Mouse (Mus musculus): ENCODE measurements around the gene Gcnt4. TPM values are rescaled to one million over a fixed set of nuclear protein-coding genes. Genes with fewer than 3 reads are reported as not detected.

Gcnt4 gene
- polyA plus RNA-seq, 1 experiment from 2014 or later, result 1.7 TPM

GRCm38 (mm10) chr13:96945748-96946147 is 21.3 kb downstream of the Gcnt4 start:
- CTCF ChIA-PET, result interaction anchor here (0.9 to 4.7 kb wide), 4 partner anchors 13 to 70 kb away, joined by 3 to 21 read pairs (median 9); no protein-coding TSS in a partner anchor
- in situ Hi-C loops (cut with MboI; ENCODE audit: low pct_unique_long_range_greater_than_20kb), result no loop called here
- TF ChIP-seq CTCF (IDR thresholded peaks at IDR 0.05), result no peak
- POLR2A ChIA-PET, result interaction anchor here (1.2 kb wide), 1 partner anchor 9 kb away, joined by 4 read pairs; no protein-coding TSS in a partner anchor
- ATAC-seq (no peak), DNase-seq (ENCODE audit: low read depth, low spot score) (no peak)
- no peaks in the 10 kb centered on the region for H3K27me3 ChIP-seq

DNA sequence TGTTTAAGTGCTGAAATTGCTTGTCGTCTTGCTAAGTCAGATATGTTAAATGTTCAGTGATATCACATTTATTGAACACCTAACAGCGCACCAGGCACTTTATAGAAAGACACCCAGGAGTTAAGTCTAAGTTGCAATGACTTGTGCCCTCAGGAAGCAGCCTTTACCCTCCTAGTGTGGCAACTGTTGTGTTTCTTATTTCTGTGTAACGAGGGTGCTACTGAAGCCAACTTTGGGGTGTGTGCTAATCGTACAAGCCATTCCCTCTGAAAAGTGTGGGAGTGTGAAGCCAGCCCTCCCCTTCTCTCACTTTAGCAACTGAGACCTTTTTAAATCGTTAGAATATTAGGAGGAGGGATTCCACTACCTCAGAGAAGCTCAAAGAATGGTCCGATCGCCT is 23.2 kb downstream of the Gcnt4 start:
- H3K27me3 ChIP-seq, result no peaks in the 10 kb centered on the region
- TF ChIP-seq CTCF (IDR thresholded peaks at IDR 0.05), result no peak
- ATAC-seq (no peak), DNase-seq (ENCODE audit: low read depth, low spot score) (no peak)
- in situ Hi-C loops (cut with MboI; ENCODE audit: low pct_unique_long_range_greater_than_20kb), result no loop called here
- CTCF ChIA-PET, result no interaction called here
- POLR2A ChIA-PET, result interaction anchor here (0.8 kb wide), 1 partner anchor 8 kb away, joined by 3 read pairs; no protein-coding TSS in a partner anchor

DNA sequence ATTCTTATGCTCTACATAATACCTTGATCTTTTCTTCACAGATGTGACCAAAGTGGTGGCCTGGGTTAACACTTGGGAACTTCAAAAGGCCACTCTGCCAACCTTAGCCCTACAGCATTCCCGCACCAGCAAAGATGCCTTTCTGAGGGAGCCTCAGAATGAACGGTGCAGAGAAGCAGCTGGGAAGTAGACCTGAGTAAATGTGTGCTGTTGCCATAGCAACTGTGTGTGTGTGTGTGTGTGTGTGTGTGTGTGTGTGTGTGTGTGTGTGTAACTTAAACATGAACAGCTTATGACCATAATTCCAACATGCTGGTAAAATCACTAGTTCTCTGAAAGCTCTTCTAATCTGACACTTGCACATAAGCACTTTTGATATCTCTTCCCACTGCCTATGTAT is 27.4 kb downstream of the Gcnt4 start:
- ChIA-PET CTCF (interaction anchor here (0.9 to 1.6 kb wide), 6 partner anchors 8 to 58 kb away, joined by 3 to 5 read pairs (median 3); no protein-coding TSS in a partner anchor), POLR2A (no interaction called here)
- ATAC-seq (no peak), DNase-seq (ENCODE audit: low read depth, low spot score) (no peak)
- no peak for TF ChIP-seq CTCF (IDR thresholded peaks at IDR 0.05)
- in situ Hi-C loops (cut with MboI; ENCODE audit: low pct_unique_long_range_greater_than_20kb), result no loop called here
- H3K27me3 ChIP-seq, result no peaks in the 10 kb centered on the region

- H3K27me3 ChIP-seq, result no peaks in the 10 kb centered on the region
- ChIA-PET POLR2A (no interaction called here), CTCF (interaction anchor here (4.5 kb wide), 1 partner anchor 12 kb away, joined by 14 read pairs; no protein-coding TSS in a partner anchor)
- ATAC-seq, result no peak
- no peak for DNase-seq (ENCODE audit: low read depth, low spot score)
- in situ Hi-C loops (cut with MboI; ENCODE audit: low pct_unique_long_range_greater_than_20kb), result no loop called here
- TF ChIP-seq CTCF (IDR thresholded peaks at IDR 0.05), result no peak
These were observed 32.0 kb downstream of the Gcnt4 start for GRCm38 (mm10) chr13:96956466-96956865.

DNA sequence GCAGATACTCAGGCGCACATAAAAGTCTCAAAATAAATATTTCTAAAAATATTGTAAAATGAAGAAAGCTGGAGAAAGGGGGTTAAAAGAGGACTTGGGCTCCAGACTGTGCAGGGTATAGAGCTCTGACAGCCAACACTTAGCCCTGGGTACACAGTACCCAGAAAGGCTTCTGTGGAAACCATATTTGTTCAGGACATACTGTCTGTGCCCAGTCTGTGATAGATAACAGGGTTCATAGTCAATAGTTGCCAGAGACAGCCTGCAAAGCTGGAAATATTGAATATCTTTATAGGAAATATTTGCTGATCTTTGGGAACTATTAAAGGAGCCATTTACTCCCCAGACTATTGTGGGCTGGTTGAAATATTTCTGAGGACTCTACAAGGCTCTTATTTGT is 35.5 kb downstream of the Gcnt4 start:
- TF ChIP-seq CTCF (IDR thresholded peaks at IDR 0.05), result no peak
- in situ Hi-C loops (cut with MboI; ENCODE audit: low pct_unique_long_range_greater_than_20kb), result no loop called here
- ChIA-PET CTCF (interaction anchor here (4.5 kb wide), 1 partner anchor 16 kb away, joined by 14 read pairs; no protein-coding TSS in a partner anchor), POLR2A (interaction anchor here (0.6 kb wide), 2 partner anchors 57 to 319 kb away, joined by 4 read pairs; no protein-coding TSS in a partner anchor)
- no peaks in the 10 kb centered on the region for H3K27me3 ChIP-seq
- DNase-seq (ENCODE audit: low read depth, low spot score) (no peak), ATAC-seq (no peak)

GRCm38 (mm10) chr13:96961366-96962157 is 37.1 kb downstream of the Gcnt4 start:
- DNase-seq (ENCODE audit: low read depth, low spot score), result no peak
- TF ChIP-seq CTCF (IDR thresholded peaks at IDR 0.05), result no peak
- H3K27me3 ChIP-seq, result no peaks in the 10 kb centered on the region
- no peak for ATAC-seq
- ChIA-PET CTCF (no interaction called here), POLR2A (no interaction called here)
- in situ Hi-C loops (cut with MboI; ENCODE audit: low pct_unique_long_range_greater_than_20kb), result no loop called here

- no peaks in the 10 kb centered on the region for H3K27me3 ChIP-seq
- no peak for TF ChIP-seq CTCF (IDR thresholded peaks at IDR 0.05)
- ATAC-seq, result no peak
- DNase-seq (ENCODE audit: low read depth, low spot score), result no peak
- CTCF ChIA-PET, result no interaction called here
- in situ Hi-C loops (cut with MboI; ENCODE audit: low pct_unique_long_range_greater_than_20kb), result no loop called here
- POLR2A ChIA-PET, result no interaction called here
These were observed 38.3 kb downstream of the Gcnt4 start for GRCm38 (mm10) chr13:96962801-96963200.

DNA sequence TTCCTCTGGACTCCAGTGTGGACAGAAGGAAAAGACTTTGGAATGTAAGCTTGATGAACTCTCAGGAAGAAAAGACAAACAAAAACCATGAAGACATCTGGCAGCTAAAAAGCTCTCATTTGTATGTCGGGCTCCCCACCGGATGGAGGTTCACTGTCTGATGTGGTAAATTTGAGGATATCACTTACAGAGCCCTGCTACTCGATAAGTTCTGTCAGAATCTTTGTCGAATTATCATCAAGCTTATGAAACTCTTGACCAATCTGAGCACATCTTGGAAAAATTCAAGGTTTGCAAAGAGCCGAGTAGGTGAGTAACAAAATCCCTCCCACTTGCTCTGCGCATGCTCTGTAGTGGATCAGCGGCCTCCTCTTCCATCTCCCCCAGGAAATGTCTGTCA is 40.5 kb downstream of the Gcnt4 start:
- CTCF ChIA-PET, result no interaction called here
- POLR2A ChIA-PET, result no interaction called here
- no peaks in the 10 kb centered on the region for H3K27me3 ChIP-seq
- in situ Hi-C loops (cut with MboI; ENCODE audit: low pct_unique_long_range_greater_than_20kb), result no loop called here
- ATAC-seq (no peak), DNase-seq (ENCODE audit: low read depth, low spot score) (no peak)
- TF ChIP-seq CTCF (IDR thresholded peaks at IDR 0.05), result no peak

GRCm38 (mm10) chr13:96966210-96967089 is 42.0 kb downstream of the Gcnt4 start:
- ATAC-seq (no peak), DNase-seq (ENCODE audit: low read depth, low spot score) (no peak)
- TF ChIP-seq CTCF (IDR thresholded peaks at IDR 0.05), result no peak
- ChIA-PET CTCF (interaction anchor here (1.5 kb wide), 1 partner anchor 21 kb away, joined by 4 read pairs; no protein-coding TSS in a partner anchor), POLR2A (no interaction called here)
- in situ Hi-C loops (cut with MboI; ENCODE audit: low pct_unique_long_range_greater_than_20kb), result no loop called here
- no peaks in the 10 kb centered on the region for H3K27me3 ChIP-seq

- H3K27me3 ChIP-seq, result no peaks in the 10 kb centered on the region
- ChIA-PET POLR2A (no interaction called here), CTCF (interaction anchor here (1.5 kb wide), 1 partner anchor 22 kb away, joined by 4 read pairs; no protein-coding TSS in a partner anchor)
- ATAC-seq (no peak), DNase-seq (ENCODE audit: low read depth, low spot score) (no peak)
- no peak for TF ChIP-seq CTCF (IDR thresholded peaks at IDR 0.05)
- in situ Hi-C loops (cut with MboI; ENCODE audit: low pct_unique_long_range_greater_than_20kb), result no loop called here
These were observed 42.6 kb downstream of the Gcnt4 start for GRCm38 (mm10) chr13:96967091-96967490.
